Comparison of ENCODE assay signal across 13 mouse cellular contexts in the genomic region with DNA sequence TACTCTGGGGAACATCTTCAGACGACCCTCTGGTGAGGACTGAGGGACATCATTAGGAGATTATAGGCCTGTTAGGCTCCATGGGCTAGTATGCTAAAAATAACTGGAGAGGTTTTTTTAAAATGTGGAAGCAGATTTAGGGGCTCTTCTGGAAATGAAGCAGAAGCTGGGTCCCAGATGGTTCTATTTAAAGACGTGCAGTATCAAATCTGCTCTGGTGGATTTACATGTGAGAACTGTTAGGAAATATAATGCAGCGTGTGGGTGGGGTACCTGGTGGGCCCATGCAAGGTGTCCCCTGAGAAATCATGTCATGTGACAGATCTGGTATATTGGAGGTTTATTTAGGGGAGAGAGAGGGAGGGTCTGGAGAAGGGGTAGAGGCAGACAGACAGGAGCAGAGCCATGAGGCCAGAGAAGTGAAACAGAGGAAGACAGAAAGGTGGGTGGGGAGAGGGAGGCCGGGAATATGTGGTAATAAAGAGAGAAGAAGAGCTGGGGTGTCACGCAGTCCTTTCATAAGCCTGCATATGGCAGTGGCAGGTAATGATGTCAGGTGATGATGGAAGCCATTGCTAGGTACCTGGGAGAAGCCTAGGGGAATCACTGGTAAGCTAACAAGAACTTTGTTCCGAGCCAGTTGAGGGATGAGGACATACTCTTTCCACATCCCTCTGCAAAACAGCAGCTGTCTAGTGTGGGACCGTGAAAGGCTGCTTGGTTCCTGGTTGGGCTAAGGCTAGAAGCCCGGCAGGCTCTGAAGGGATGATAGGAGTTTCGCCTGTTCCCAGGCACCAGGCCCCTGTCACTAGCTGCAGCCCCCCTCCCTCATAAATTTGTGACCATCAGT. TPM values are rescaled to one million over a fixed set of nuclear protein-coding genes. Genes with fewer than 3 reads are reported as not detected.
A peak's percentile ranks its signal among the peaks of the same experiment; 100 is the strongest.
DNase-seq lines count a peak whose midpoint lies in the region; ATAC-seq and TF ChIP-seq lines count a peak whose summit lies in the region.
"Had no signal": no experiment of that assay in that cellular context is flagged by ENCODE, and none has a peak within 500 bp of the region (broad histone marks: within the 10 kb centered on the region; RNA-seq: fewer than 3 reads in every experiment).

No protein-coding gene starts in this region.

- no peak for TF ChIP-seq CTCF in hindbrain, postnatal 0 days (IDR thresholded peaks at IDR 0.05; ENCODE audit: low read depth)

- 69% methylated on average over 9 of the region's 9 CpGs for WGBS in embryonic facial prominence, embryonic 11.5 days
- WGBS in embryonic facial prominence, embryonic 10.5 days, result 81% methylated on average over 9 of the region's 9 CpGs
- WGBS in hindbrain, postnatal 0 days, result 82% methylated on average over 9 of the region's 9 CpGs
- WGBS in hindbrain, embryonic 14.5 days, result 86% methylated on average over 9 of the region's 9 CpGs

- no peak overlapping the region for H3K4me2 ChIP-seq in embryonic facial prominence, embryonic 11.5 days (ENCODE audit: low read depth, low read length)
- H3K4me2 ChIP-seq in hindbrain, postnatal 0 days (ENCODE audit: low read depth, low read length), result no peak overlapping the region
- no peak overlapping the region for H3K4me2 ChIP-seq in hindbrain, embryonic 14.5 days (replicated peaks)
- H3K4me2 ChIP-seq: embryonic facial prominence, embryonic 13.5 days; hindbrain, embryonic 13.5 days had no signal

- no peaks in the 10 kb centered on the region for H3K36me3 ChIP-seq in embryonic facial prominence, embryonic 11.5 days (replicated peaks; ENCODE audit: control insufficient read depth, insufficient read depth, low read depth, low read length)
- no peaks in the 10 kb centered on the region for H3K36me3 ChIP-seq in embryonic facial prominence, embryonic 10.5 days (replicated peaks)
- H3K36me3 ChIP-seq in hindbrain, postnatal 0 days (ENCODE audit: insufficient read depth, low read length), result no peaks in the 10 kb centered on the region
- H3K36me3 ChIP-seq in hindbrain, embryonic 14.5 days (replicated peaks; ENCODE audit: control insufficient read depth, insufficient read depth), result no peaks in the 10 kb centered on the region
- H3K36me3 ChIP-seq: embryonic facial prominence, embryonic 13.5 days; hindbrain, embryonic 13.5 days had no signal

- no peaks in the 10 kb centered on the region for H3K9me3 ChIP-seq in embryonic facial prominence, embryonic 11.5 days (replicated peaks; ENCODE audit: control insufficient read depth, low read length)
- H3K9me3 ChIP-seq in embryonic facial prominence, embryonic 10.5 days, result no peaks in the 10 kb centered on the region
- H3K9me3 ChIP-seq in hindbrain, postnatal 0 days (ENCODE audit: low read length), result no peaks in the 10 kb centered on the region
- H3K9me3 ChIP-seq in hindbrain, embryonic 14.5 days (ENCODE audit: control insufficient read depth, low read length), result no peaks in the 10 kb centered on the region
- H3K9me3 ChIP-seq: embryonic facial prominence, embryonic 13.5 days; hindbrain, embryonic 13.5 days had no signal

- no peaks in the 10 kb centered on the region for H3K27me3 ChIP-seq in embryonic facial prominence, embryonic 11.5 days (ENCODE audit: control insufficient read depth, insufficient read depth, low read length)
- H3K27me3 ChIP-seq in embryonic facial prominence, embryonic 10.5 days (replicated peaks; ENCODE audit: low read depth, poor library complexity, severe bottlenecking), result no peaks in the 10 kb centered on the region
- no peaks in the 10 kb centered on the region for H3K27me3 ChIP-seq in hindbrain, postnatal 0 days (ENCODE audit: insufficient read depth, low read length)
- no peaks in the 10 kb centered on the region for H3K27me3 ChIP-seq in hindbrain, embryonic 14.5 days (ENCODE audit: control insufficient read depth, insufficient read depth, low read length)
- H3K27me3 ChIP-seq: embryonic facial prominence, embryonic 13.5 days; hindbrain, embryonic 13.5 days had no signal

- no peak overlapping the region for H3K27ac ChIP-seq in embryonic facial prominence, embryonic 11.5 days (replicated peaks; ENCODE audit: low read depth, low read length)
- no peak overlapping the region for H3K27ac ChIP-seq in embryonic facial prominence, embryonic 10.5 days (replicated peaks)
- H3K27ac ChIP-seq in hindbrain, postnatal 0 days, result no peak overlapping the region
- no peak overlapping the region for H3K27ac ChIP-seq in hindbrain, embryonic 14.5 days
- H3K27ac ChIP-seq: embryonic facial prominence, embryonic 13.5 days; hindbrain, embryonic 13.5 days had no signal

- H3K4me3 ChIP-seq in embryonic facial prominence, embryonic 11.5 days (ENCODE audit: low read depth, low read length), result no peak overlapping the region
- no peak overlapping the region for H3K4me3 ChIP-seq in embryonic facial prominence, embryonic 10.5 days
- H3K4me3 ChIP-seq in hindbrain, postnatal 0 days (ENCODE audit: low read length), result no peak overlapping the region
- H3K4me3 ChIP-seq in hindbrain, embryonic 14.5 days (replicated peaks; ENCODE audit: low read length), result no peak overlapping the region
- H3K4me3 ChIP-seq: embryonic facial prominence, embryonic 13.5 days; hindbrain, embryonic 13.5 days had no signal

- DNase-seq in embryonic facial prominence, embryonic 11.5 days (ENCODE audit: low spot score), result peak; percentile 31
- no peak for DNase-seq in embryonic facial prominence, embryonic 10.5 days (ENCODE audit: low spot score)
- no peak for DNase-seq in hindbrain, postnatal 0 days (ENCODE audit: low spot score)
- DNase-seq in hindbrain, embryonic 14.5 days (ENCODE audit: low spot score), result no peak
- peak; percentile 20 to 28 for DNase-seq in right cerebral cortex, adult 2 months (ENCODE audit: low spot score in 2 of 2)
- no peak for DNase-seq in right cerebral cortex, postnatal 14 days
- DNase-seq in urinary bladder, postnatal 10 days (ENCODE audit: low spot score), result no peak
- DNase-seq in thymus, postnatal 0 days (ENCODE audit: low spot score), result no peak
- DNase-seq: cerebellum, postnatal 14 days; kidney, adult 8-10 months; lung, adult 2 months had no signal

- no peak; the same call in 1 of the 2 replicates for ATAC-seq in embryonic facial prominence, embryonic 11.5 days (replicated peaks; ENCODE audit: insufficient number of reproducible peaks, low FRiP score, low TSS enrichment, low read depth)
- ATAC-seq in hindbrain, postnatal 0 days, result peak; percentile 16; the same call in 1 of the 2 replicates
- ATAC-seq in hindbrain, embryonic 14.5 days (ENCODE audit: low FRiP score), result no peak

- no peak overlapping the region for H3K9ac ChIP-seq in embryonic facial prominence, embryonic 11.5 days (replicated peaks; ENCODE audit: low read length)
- H3K9ac ChIP-seq in hindbrain, postnatal 0 days (replicated peaks; ENCODE audit: low read length), result no peak overlapping the region
- H3K9ac ChIP-seq in hindbrain, embryonic 14.5 days, result no peak overlapping the region
- H3K9ac ChIP-seq: embryonic facial prominence, embryonic 13.5 days; hindbrain, embryonic 13.5 days had no signal

- no peaks in the 10 kb centered on the region for H3K4me1 ChIP-seq in embryonic facial prominence, embryonic 11.5 days (ENCODE audit: control insufficient read depth, insufficient read depth, low read length)
- peaks cover 12% of the 10 kb centered on the region for H3K4me1 ChIP-seq in embryonic facial prominence, embryonic 10.5 days
- no peaks in the 10 kb centered on the region for H3K4me1 ChIP-seq in hindbrain, postnatal 0 days (ENCODE audit: insufficient read depth, low read length)
- H3K4me1 ChIP-seq in hindbrain, embryonic 14.5 days (replicated peaks; ENCODE audit: control insufficient read depth, insufficient read depth, low read length), result no peaks in the 10 kb centered on the region

RNA-seq across cellular contexts. Expression of gene Ube2e1, which starts 41.3 kb away (rescaled TPM):
- 62.2 and 67.0 TPM in 2 replicates for polyA plus RNA-seq in embryonic facial prominence, embryonic 11.5 days (2014; fragmentation: Nextera tagmentation; extraction: Ambion mirVana)
- 163 and 165 TPM in 2 replicates for polyA plus RNA-seq in embryonic facial prominence, embryonic 10.5 days (2016; fragmentation: Nextera tagmentation; extraction: Ambion mirVana)
- total RNA-seq in hindbrain, postnatal 0 days (2014; rRNA removed), result 33.5 and 38.8 TPM in 2 replicates
- polyA plus RNA-seq in hindbrain, postnatal 0 days (2015; fragmentation: Nextera tagmentation; extraction: Ambion mirVana), result 157 TPM in 2 replicates
- 75.6 and 79.6 TPM in 2 replicates for polyA plus RNA-seq in hindbrain, embryonic 14.5 days (2014; fragmentation: Nextera tagmentation; extraction: Ambion mirVana)
- polyA plus RNA-seq in thymus, postnatal 0 days (2015; fragmentation: Nextera tagmentation; extraction: Ambion mirVana), result 173 and 189 TPM in 2 replicates

Comparison
In these comparisons a context has a peak if more than half of its experiments do, and no peak if none do; other contexts are left out.
1. DNase-seq: peak in embryonic facial prominence, embryonic 11.5 days (single experiment) and right cerebral cortex, adult 2 months (2 of 2); none in embryonic facial prominence, embryonic 10.5 days (single experiment), hindbrain, postnatal 0 days (single experiment), hindbrain, embryonic 14.5 days (single experiment), right cerebral cortex, postnatal 14 days (single experiment), urinary bladder, postnatal 10 days (single experiment) and thymus, postnatal 0 days (single experiment).